Mouse (Mus musculus) gastrocnemius, adult 2 months (tissue): ENCODE results near the gene Nav3. TPM values are rescaled to one million over a fixed set of nuclear protein-coding genes. Genes with fewer than 3 reads are reported as not detected.
"Not testable (repeated sequence)": the region's sequence is repeated elsewhere in the genome, so short reads cannot be mapped to it uniquely, and the experiment has no call there.

Experiments used
- DNase-seq: peaks from one replicate; pipeline ENCODE4 v3.0.0; 2022
- H3K27ac ChIP-seq: fragments of 200-600 bp; 2 replicates; pipeline ENCODE4 v1.8.1; 2022; ENCODE audit warnings: mild to moderate bottlenecking
- H3K4me3 ChIP-seq: fragments of 200-600 bp; 2 replicates; pipeline ENCODE4 v1.8.1; 2022; ENCODE audit warnings: mild to moderate bottlenecking, moderate library complexity
- CTCF ChIP-seq: fragments of 200-600 bp; IDR thresholded peaks from 2 replicates; pipeline ENCODE4 v1.8.1; 2022; ENCODE audit warnings: antibody characterized with exemption, mild to moderate bottlenecking, moderate library complexity
- intact Hi-C: fragments of 180-260 bp; cut with DNase I; formaldehyde crosslinking; loops from one replicate; pipeline ENCODE4 v1.15.1; 2025
- total RNA-seq, 2 experiments: library from RNA; stranded (reverse); gene quantifications; 2 replicates each; pipeline ENCODE4 v1.2.3; 2021

Nav3 gene
- total RNA-seq, 2 experiments from 2014 or later = 1.5 to 2.1 TPM

DNA sequence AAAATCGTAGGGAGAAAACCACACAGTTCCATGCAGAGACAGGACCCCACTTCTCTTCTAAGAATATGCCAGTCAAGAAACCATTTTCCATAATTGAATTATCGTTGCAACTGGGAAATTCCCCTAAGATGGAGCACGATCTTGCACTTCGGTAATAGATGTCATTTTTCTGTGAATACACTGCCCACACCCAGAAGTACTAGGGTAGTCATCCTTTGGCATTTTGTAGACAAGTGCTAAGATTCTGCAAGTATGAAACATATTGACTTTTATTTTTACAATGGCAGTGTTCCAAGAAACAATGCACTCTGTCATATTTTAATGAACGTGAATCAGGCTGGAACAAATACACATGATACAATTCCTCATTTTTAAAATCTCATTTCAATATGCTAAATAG, 34.5 kb downstream of the Nav3 start:
- Histone ChIP-seq H3K27ac (no peak overlapping the region), H3K4me3 (no peak overlapping the region)
- DNase-seq = no peak
- intact Hi-C loops = no loop called here
- no peak for TF ChIP-seq CTCF

- Histone ChIP-seq H3K4me3 (no peak overlapping the region), H3K27ac (no peak overlapping the region)
- intact Hi-C loops = no loop called here
- no peak for TF ChIP-seq CTCF
- DNase-seq = no peak
Measured at GRCm38 (mm10) chr10:110417003-110417402, 39.0 kb downstream of the Nav3 start.

DNA sequence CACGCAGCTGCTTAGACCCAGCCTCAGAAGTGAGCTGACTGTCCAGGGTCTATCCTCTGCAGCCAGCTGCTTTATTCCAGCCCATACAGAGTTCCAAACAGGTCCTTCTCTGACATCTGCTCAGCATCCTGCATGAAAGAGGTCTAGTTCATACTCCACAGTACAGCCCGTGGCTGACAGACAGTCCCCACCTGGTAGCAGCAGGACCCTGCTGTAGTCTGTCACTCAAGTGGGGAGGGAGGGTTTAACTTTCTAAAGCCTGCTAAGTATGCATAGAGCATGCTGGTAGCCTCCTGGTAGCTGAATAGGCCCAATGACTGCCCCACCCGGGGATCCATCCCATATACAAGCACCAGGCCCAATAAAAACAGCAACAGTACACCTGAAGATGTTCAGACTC, 40.4 kb downstream of the Nav3 start:
- H3K4me3 ChIP-seq = no peak overlapping the region
- DNase-seq = no peak
- intact Hi-C loops = no loop called here

GRCm38 (mm10) chr10:110413281-110413897, 42.6 kb downstream of the Nav3 start:
- intact Hi-C loops = no loop called here
- H3K4me3 ChIP-seq = no peak overlapping the region
- no peak for TF ChIP-seq CTCF
- DNase-seq = no peak
- no peak overlapping the region for H3K27ac ChIP-seq

More for the DNA sequence above, 40.4 kb downstream of the Nav3 start:
- no peak overlapping the region for H3K27ac ChIP-seq
- no peak for TF ChIP-seq CTCF

DNA sequence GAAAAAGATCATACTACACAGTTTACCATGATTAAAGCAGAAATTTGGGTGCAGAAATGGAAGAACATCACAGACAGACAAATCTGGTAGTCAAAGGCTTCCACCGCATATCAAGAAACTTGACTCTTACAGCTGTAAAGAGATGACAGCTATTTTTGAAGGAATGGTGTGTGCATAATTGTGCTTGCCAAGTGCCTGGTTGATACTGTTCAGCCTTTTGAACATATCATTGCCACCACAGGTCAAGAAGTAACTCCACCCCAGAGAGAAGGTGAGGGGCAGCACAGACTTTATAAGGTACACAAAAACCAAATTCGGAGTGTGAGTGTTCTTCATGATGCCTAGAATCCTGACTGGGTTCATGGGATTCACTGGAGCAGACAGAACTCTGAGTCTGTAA, 53.1 kb downstream of the Nav3 start:
- H3K27ac ChIP-seq = no peak overlapping the region
- no peak for TF ChIP-seq CTCF
- H3K4me3 ChIP-seq = no peak overlapping the region
- DNase-seq = no peak
- intact Hi-C loops = no loop called here

- intact Hi-C loops = no loop called here
- H3K27ac ChIP-seq = no peak overlapping the region
Measured at GRCm38 (mm10) chr10:110400642-110401041, 55.4 kb downstream of the Nav3 start.

GRCm38 (mm10) chr10:110398643-110399042, 57.4 kb downstream of the Nav3 start:
- H3K27ac ChIP-seq = no peak overlapping the region
- H3K4me3 ChIP-seq = no peak overlapping the region
- TF ChIP-seq CTCF = no peak
- intact Hi-C loops = no loop called here
- no peak for DNase-seq

More at GRCm38 (mm10) chr10:110400642-110401041, 55.4 kb downstream of the Nav3 start:
- DNase-seq = no peak
- no peak overlapping the region for H3K4me3 ChIP-seq
- TF ChIP-seq CTCF = no peak

DNA sequence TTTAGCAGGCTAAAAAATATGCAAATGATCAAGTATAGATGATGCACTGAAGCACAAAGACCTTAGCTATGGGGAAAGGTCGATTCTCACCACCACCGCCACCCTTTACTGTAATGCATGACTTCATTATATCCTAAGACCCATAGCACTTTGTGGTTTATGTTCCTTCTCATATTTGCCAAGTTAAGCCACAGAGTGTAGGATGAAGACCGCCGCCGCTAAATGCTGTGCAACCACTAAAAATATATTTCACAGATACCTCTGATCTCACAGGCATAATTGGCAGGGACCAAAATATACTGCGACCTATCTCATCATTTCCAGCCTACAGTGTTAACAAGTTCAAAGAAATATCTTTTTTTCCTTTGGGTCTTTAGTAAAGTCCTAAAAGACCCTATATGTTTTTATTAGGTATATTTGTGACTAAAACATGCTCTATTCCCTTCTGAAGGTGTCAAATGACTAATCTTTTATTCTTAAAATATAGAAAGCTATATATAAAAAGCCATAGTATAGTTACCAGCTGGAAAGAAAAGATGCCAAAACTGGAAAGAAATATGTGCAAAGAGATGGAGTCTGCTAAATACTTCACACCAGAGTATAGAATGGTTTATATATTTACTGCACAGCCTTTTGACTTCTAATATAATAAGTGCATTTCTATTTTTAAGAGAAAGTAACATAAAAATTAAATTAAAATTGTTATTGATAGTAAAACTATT, 69.4 kb downstream of the Nav3 start:
- intact Hi-C loops = no loop called here
- TF ChIP-seq CTCF = no peak
- Histone ChIP-seq H3K4me3 (no peak overlapping the region), H3K27ac (no peak overlapping the region)
- no peak for DNase-seq

GRCm38 (mm10) chr10:110383506-110384229, 72.3 kb downstream of the Nav3 start:
- DNase-seq, H3K4me3 ChIP-seq, H3K27ac ChIP-seq, intact Hi-C loops: not testable (repeated sequence)

- intact Hi-C loops = no loop called here
- DNase-seq = no peak
- no peak for TF ChIP-seq CTCF
- Histone ChIP-seq H3K4me3 (no peak overlapping the region), H3K27ac (no peak overlapping the region)
Measured at GRCm38 (mm10) chr10:110380792-110381191, 75.2 kb downstream of the Nav3 start.

GRCm38 (mm10) chr10:110372724-110373455, 83.1 kb downstream of the Nav3 start:
- H3K27ac ChIP-seq = no peak overlapping the region
- no peak for TF ChIP-seq CTCF
- intact Hi-C loops = no loop called here
- H3K4me3 ChIP-seq = no peak overlapping the region
- DNase-seq = no peak

GRCm38 (mm10) chr10:110352148-110352547, 103.9 kb downstream of the Nav3 start:
- no peak for DNase-seq
- intact Hi-C loops = no loop called here
- no peak overlapping the region for H3K27ac ChIP-seq
- TF ChIP-seq CTCF = no peak
- H3K4me3 ChIP-seq = no peak overlapping the region

DNA sequence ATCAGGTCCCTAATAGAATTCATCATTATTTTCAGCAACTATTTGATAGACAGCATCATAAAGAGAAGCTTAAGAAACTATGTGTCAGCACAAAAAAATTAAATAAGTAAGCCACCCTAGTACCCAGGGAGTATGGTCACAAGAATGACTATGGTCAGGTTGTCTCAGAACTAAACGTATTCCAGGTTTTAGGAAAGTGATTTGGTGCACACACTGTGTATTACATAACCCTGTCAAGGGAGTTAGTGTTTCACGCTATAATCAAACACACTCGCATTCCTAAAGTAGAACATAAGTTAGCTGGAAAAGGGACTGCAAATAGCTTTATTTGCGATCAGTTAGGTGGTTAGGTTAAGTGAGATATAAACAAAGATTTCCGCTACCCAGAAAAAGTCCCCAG, 126.0 kb downstream of the Nav3 start:
- intact Hi-C loops = no loop called here
- no peak for DNase-seq
- TF ChIP-seq CTCF = no peak
- no peak overlapping the region for H3K4me3 ChIP-seq
- H3K27ac ChIP-seq = no peak overlapping the region
